Mouse (Mus musculus) layer of hippocampus, adult 18-20 months (tissue): ENCODE results near the gene D630045J12Rik. TPM values are rescaled to one million over a fixed set of nuclear protein-coding genes. Genes with fewer than 3 reads are reported as not detected.

Experiments used
- DNase-seq, 2 experiments: peaks; one replicate each; pipeline ENCODE4 v3.0.0; 2022; ENCODE audit warnings: low spot score in 2 of 2
- total RNA-seq, 2 experiments: library from RNA; stranded (reverse); gene quantifications; 2 replicates each; pipeline ENCODE4 v1.2.3; 2021

The D630045J12Rik gene
- total RNA-seq, 2 experiments from 2014 or later: 35.1 to 36.3 TPM

DNA sequence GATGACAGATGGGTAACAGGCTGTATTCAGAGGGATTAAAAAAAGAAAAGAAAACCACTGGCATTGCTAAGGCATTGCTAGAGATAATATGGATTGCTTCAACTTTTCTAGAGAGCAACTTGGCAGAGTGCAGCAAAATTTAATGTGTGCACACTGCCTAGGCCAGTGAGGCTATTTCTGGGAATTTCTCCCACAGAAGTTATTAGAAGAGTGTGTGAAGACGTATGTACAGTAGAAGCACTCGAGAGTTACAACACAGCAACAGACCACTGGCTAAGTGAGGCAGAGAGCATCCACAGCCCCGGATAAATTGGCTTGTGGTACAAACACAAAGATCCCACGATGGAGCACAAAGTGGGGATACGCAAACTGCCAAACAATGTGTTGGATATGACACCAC is 11.0 kb downstream of the D630045J12Rik start:
- no peak for DNase-seq

DNA sequence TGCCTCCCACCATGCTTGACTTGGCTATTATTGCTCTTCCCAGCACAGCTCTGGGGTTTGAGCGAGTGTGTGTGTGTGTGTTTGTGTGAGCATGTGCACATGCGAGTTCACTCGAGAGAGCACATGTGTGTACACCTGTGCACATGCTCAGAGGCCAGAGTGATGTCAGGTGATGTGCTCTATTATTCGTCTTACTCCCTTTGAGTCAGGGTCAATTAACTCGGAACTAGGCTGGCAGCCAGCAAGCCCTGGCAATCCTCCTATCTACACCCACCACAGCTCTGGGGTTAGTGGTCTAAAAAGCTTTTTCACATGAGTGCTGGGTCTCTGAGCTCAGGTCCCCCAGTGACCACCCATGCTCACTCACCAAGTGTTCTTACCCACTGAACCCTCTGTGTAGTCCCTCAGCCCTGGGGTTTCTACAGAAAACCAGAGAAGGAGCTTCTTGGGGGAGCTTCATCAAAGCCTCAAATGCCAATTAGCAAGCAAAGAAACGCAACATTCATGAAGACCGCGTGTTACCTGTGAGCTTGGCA is 11.4 kb downstream of the D630045J12Rik start:
- no peak for DNase-seq

DNA sequence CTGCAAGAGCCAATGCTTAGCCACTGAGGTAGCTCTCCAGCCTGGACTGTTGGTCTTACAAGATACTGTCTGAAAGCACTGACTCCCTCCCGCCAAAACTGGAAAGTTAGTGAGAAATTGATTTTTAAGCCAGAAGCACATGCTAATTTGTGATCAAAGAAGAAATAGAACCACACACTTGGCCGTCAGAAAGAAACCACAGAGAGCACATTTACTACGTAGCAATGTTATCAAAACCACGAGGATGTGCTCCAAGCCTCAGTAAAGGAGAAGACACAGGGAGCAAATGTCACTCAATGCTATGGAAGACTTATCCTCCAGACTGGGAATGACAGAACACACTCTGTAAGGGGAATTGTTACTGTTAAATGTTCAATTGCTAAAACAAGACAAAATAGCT is 12.3 kb downstream of the D630045J12Rik start:
- no peak for DNase-seq

DNA sequence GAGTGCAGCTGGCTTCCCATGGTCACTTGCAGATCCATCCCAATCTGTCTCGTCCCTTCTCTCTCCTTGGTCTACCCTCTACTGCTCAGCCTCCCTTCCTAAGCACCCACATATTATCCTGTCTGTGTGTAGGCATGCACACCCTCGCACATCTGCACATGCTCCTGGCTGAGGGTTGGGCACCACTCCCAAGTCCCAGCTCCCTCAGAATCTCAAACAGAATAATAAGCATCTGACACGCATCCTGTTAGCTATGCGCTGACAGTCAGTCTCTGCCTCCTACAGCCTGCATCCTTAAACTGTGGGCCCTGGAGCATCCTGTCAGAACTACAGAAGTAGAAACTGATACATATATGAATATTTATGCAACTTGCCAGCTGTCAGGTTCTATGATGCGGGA is 13.2 kb downstream of the D630045J12Rik start:
- peak; percentile 68 to 76 for DNase-seq

DNA sequence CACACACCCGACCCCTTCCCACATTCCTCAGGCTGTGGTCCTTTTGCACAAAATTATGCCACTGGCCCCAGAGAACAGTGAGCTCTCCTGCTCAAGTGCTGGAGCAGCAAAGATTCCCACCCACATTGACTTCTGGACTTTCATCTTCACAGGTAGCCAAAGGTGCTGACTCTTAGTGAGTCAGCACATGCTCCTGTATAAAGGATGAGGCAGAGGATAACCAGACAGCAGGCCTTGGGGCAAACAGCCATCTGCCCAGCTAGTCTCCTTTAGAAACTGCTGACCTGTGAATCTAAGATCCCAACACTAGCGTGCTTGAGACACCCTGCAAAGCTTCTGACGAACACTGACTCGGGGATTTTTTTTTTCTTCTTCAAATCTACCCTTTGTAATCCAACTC is 15.4 kb downstream of the D630045J12Rik start:
- no peak for DNase-seq

DNA sequence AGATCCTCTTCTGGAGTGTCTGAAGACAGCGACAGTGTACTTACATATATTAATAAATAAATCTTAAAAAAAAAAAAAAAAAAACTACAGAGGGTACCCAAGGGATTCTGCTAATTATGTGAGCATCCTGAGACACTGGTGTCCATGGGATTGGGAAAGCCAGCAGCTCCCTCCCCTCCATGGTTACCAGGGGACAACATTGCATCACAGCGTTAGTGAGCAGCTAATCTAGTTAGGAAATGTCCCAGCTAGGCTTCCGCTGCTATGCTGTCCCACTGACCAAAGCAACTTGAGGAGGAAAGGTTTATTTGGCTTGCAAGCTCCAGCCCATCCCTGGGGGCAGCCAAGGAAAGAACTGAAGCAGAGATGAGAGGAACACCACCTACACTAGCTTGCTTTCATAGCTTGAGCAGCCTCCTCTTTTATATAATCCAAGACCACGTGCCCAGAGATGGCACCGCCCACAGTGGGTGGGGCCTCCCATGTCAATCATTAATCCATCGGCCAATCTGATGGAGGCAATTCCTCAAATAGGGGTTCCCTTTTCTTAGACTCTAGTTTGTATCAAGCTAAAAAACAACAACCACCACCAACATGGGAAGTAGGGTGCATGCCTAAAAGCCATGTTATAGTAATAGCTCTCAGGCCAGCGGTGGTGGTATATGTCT is 17.7 kb downstream of the D630045J12Rik start:
- DNase-seq: no peak

DNA sequence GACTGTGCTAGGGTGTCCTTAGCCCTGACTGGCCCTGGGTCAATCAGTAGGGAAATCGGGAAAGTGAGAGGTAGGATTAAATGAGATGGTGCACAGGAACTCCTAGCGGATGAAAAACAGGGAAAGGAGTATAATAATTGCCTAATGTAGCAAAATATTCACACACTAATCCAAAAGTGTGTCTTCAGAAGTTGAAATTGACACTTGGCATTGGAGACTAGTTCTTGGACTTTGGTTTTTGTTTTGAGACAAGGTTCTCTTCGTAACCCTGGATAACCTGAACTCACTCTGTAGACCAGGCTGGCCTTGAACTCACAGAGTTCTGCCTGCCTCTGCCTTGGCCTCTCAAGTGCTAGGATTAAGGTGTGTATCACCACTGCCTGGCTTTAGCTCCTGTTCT is 20.0 kb downstream of the D630045J12Rik start:
- no peak for DNase-seq

DNA sequence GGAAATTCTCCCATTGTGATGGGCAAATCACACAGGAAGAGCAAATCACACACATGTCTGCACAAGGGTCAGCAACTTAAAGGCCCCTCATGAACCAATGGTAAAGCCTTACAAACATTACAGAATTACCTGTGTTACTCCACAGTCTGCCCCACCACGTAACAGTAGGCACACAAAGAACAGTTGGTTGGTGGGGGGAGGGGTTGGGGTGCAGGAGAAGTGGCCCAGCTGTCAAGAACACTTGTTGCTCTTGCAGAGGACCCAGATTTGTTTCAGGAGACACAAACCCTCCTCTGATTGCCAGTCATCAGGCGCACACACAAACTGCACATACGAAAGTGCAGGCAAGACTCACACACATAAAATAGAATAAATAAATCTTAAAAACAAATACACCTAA is 20.9 kb downstream of the D630045J12Rik start:
- no peak for DNase-seq

DNA sequence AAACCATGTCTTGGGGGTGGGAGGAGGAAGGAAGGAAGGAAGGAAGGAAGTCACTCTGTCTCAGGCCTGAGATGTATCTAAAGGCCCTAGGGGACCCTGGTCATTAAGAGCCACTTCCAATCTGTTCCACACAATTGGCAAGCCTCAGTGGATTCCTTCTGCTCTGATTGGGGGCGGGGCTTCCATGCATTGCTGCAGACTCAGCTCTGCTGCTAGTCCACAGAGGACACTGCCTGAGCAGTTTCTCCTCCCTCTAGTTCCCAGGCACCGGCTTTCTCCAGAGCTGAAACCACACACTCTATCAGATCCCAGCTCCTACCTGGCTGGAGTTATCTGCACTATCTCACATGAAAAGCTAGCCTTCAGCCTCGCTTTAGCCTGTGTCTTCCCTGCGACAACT is 21.8 kb downstream of the D630045J12Rik start:
- DNase-seq: no peak

DNA sequence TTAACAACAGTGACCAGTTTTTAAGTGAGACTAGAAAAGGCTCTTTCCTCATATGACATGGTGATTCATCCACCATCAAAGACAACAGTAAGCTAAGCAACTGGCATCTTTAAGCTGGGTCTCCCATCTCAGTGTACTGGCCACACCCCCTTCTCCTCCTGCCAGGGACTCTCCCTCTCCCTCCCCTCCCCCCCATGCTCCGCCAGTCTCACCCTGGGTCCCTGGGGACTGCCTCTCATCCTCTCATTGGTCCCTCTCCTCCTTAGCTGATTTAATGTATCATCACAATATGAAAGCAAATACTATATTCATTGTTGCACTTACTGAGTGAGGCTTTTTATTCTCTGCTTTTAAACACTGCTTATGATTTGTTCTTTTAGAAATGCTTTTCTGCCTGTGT is 29.7 kb downstream of the D630045J12Rik start:
- no peak for DNase-seq

DNA sequence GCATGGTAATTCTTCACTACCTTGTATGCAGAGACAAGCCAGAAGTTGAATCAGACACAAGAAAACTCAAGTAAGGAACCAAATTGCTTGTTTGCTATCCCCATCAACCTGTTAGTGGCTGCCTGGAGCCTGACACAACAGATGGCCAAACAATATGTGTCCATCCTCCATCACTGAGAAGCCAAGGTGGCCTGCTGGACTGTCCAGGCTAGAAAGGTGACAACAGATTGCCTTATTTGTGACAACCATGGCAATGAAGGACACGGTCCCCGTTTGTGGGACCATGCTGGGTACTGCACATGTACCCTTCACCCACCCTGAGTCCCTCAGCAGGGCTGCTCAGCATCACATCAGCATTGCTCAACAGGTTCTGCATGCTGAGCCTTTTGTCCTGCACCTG is 34.5 kb downstream of the D630045J12Rik start:
- DNase-seq: no peak

DNA sequence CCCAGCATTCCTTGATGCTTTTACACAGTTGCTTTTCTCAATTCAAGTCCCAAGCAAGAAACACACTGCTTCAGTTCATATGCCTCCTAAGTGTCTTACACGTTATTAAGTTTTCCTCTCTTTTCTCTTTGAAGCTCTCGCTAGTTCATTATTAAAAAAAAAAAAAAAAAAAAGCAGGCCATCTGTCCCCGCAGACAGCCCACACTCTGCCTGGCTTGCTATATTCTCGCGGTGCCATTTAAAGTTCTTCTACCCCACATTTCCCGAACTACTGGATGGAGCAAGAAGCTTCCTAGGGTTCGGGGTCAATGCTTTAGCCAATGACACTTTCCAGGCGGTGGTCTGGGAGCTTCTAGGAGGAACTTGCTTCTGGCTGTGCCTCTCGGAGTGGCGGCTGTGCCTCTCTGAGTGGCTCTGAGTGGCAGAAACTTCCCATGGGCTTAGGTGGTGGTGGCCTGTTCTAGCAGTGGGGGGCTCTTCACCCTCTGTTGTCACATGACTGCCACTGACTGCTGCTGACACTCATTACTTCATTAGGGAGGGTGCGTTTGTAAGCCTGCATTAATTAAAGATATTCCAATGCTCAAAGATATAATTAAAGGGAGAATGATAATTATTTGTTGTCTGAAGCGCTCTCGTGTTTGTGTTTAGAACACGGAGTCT is 38.2 kb downstream of the D630045J12Rik start:
- DNase-seq: no peak

DNA sequence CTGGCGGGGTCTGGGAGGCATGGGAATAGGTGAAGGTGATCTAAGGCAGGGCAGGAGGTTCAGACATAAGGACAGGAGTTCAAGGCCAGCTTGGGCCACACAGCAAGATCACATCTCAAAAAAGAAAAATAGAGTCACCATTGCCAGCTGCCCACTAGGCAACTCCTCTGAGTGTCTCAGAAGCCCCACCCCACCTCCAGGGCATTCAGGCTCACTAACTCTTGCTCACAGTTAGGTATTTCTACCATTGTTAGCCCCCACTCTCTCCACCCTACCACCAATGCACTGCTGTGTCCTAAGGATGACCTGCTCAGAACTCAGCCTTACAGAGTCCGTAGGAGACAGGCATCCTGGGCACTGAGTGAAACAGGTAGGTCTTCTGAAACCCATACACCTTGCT is 46.2 kb downstream of the D630045J12Rik start:
- DNase-seq: no peak

DNA sequence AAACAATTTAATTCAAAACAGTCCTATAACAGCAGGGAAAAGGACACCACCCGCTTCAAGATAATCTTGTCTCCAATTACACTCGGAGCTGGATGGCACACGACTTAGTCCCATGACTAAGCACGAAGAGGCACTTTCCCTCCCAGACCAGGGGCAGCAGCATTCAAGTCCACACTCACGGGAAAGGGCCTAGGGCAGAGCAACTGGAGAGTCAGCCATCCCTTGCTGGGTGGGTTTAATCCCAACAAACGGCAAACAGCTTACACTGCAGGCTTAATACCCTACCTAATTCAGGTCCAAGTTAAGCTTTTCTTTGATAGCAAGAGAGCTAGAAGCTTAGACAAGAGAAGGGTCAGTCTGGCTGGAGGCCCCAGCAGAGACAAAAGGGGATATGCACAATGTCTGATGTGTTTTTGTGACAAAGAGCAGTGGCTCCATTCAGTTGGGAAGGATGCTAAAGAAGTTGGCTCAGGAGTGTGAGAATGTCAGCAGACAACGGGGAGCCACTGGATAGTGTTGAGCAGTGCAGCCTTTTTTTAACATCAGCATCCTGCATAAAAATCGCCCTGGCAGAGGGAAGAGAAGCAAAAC is 46.8 kb downstream of the D630045J12Rik start:
- DNase-seq: no peak

DNA sequence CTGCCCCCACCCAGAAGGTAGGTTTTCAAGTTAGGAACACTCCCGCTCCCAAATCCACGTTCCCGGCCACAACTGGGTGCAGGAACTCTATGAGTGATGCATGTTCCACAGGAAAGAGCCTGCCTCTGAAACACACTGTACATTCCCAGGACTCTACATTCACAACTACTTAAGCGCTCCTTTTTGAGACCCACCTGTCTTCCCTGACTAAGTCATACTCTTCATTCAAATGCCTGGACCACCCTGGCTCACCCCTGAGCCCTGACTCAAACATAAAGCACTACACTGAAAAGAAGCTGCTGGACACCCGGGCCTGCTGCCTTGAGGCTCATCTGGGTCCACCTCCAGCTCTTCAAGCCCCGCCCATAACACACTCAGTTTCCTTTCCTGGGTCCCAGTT is 48.4 kb downstream of the D630045J12Rik start:
- DNase-seq: no peak

DNA sequence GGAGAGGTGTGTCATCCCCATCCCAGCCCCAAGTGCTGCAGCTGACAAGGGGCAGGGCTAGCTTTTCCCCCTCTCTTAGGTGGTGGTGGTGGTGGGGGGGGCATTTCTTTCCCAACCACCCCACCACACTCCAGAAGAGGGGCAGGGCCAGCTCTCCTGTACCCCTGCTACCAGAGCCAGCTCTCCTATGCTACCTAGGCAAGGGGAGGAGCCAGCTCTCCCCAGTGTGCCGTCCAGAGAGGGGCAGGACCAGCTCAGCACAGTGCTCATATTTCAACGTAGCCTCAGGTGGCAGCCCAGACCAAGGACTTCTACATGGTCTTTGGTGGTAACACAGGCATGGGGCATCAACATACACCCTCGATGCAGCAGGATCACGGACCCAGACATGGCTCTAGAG is 50.0 kb downstream of the D630045J12Rik start:
- no peak for DNase-seq

DNA sequence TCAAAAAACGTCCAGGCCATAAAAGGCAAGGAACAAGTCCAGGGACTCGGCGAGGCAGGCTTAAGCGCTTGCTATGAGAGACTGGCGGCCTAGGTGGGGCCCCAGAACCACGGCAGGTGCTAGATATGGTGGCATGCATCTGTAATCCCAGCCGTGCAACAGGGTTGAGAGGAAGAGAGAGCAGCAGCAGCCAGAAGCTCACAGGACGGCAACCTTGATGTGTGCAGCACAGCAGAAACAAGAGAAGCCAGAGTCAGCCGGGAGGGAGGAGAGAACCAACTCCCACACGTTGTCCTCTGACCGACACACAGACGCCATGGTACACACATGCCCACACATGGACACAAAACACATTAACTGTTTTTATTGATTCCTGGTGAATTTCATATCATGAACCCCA is 51.0 kb downstream of the D630045J12Rik start:
- DNase-seq: no peak

DNA sequence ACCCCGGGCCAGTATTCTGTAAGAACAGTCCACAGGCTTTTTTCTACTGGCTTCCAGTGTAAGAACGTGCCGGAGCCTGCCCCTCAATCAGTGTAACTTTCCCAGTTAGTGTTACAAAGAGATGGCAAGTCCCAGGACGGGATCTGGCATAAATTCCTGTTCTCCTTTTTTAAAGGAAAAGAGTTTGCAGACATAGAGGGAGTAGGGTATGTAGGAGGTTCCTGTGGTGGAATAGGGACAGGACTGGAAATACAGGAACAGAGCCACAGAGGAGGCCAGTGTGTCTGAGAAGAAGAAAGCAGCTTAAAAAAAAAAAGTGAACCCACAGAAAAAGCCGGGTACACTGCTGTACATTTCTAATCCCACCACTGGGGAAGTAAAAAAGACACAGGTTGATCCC is 52.3 kb downstream of the D630045J12Rik start:
- no peak for DNase-seq

DNA sequence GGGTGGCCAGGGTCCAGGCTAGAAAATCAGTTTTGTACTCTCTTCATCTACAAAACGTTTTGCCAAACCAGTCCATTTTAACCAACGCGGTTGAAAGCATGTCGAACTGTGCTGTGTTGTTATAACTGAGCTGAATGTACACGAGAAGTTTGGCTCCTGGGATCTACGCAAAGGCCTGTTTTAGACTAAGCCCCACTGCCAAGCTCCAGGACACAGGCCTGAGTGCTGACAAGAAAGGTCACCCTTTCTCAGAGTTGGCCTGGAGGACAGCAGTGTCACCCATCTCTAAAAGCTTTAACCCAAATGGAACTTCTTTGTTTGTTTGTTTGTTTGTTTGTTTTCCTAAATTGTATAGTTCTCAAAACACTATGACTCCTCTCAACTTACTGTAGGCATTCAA is 54.2 kb downstream of the D630045J12Rik start:
- DNase-seq: no peak

DNA sequence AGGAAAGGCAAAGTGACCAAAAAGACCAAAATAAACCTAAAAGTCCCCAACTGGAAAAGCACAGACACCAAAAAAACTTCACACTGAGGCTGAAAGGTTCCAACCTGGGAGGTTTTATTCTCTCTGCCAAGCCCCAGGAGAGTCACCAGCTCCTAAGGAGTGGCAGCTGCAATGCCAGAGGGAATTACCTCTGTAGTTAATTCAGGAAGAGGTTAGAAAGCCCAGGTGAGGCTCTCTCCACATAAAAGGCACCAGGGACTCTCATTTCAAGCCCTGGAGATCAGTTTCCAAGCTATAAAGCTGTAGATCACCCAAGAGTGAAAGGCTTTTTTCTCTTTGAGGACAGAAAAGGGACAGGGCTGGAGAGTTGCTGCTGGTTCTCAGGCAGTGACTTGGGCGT is 55.1 kb downstream of the D630045J12Rik start:
- DNase-seq: no peak

DNA sequence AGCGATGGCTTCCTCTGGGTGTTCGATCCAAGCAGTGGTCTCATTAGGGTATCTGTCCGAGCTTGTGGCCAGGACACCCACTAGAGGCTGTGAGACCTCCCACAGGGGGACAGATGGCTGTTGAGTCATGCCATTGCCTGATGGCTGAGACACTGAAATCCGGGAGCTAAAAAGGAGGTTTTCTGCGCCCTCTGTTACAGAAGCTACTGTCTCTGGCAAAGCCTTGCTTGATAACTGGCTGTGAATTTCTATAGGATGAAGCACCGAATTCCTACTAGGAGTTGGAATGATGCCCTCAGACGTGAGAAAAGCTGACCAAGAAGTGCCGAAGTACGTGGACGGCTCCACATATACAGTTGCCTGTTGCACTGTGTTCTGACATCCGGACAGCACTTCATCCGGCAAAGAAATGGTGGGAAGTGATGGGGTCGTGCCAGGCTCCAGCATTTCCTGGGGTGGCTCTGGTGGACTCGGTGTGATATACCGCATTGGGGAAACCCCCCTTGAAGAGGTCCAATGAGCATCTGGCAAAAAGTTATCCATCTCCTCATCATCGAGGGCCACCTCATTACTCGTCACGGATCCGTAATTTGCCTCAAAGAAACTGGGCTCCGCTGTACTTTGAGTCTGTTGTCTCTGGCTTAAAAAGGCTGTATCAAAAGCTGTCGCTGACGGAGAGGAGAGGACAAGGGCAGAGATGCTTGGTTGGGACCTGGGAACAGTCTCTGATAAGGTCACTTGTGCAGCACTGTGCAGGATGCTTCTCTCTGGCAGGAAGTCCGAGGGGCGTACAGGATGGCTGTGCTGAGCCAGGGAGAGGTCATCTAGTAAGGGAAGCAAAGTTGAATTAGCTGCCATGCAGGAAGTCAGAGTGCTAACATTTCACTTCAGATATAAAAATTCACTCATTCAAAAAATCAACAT is 57.3 kb downstream of the D630045J12Rik start:
- DNase-seq: peak in 1 of 2 experiments; percentile 65
